Mouse (Mus musculus) limb, embryonic 15.5 days (tissue): Measurements from ENCODE around the gene Spred1. TPM values are rescaled to one million over a fixed set of nuclear protein-coding genes. Genes with fewer than 3 reads are reported as not detected.
"Not testable (repeated sequence)": the region's sequence is repeated elsewhere in the genome, so short reads cannot be mapped to it uniquely, and the experiment has no call there.

Experiments used
- ATAC-seq: fragments of 200-750 bp; cut with Nextera tagmentation; 2 replicates; pipeline ENCODE4 v1.8.0; 2017; ENCODE audit warnings: low read depth, moderate TSS enrichment; ENCODE audit not compliant: insufficient number of reproducible peaks, low FRiP score, low TSS enrichment
- H3K27ac ChIP-seq: fragments of 300-500 bp; sonication (generic); 2 replicates; pipeline ENCODE4 v1.5.1; 2015; ENCODE audit warnings: moderate library complexity, mild to moderate bottlenecking, inconsistent platforms
- H3K27me3 ChIP-seq: fragments of 300-500 bp; sonication (generic); 2 replicates; pipeline ENCODE4 v1.6.1; 2015; ENCODE audit warnings: inconsistent platforms
- H3K36me3 ChIP-seq: fragments of 300-500 bp; sonication (generic); 2 replicates; pipeline ENCODE4 v1.6.1; 2015; ENCODE audit warnings: inconsistent platforms
- H3K4me1 ChIP-seq: fragments of 300-500 bp; sonication (generic); 2 replicates; pipeline ENCODE4 v1.6.1; 2015; ENCODE audit warnings: inconsistent platforms
- H3K4me2 ChIP-seq: fragments of 300-500 bp; sonication (generic); 2 replicates; pipeline ENCODE4 v1.6.1; 2015; ENCODE audit warnings: mild to moderate bottlenecking, inconsistent platforms
- H3K4me3 ChIP-seq: fragments of 300-500 bp; sonication (generic); 2 replicates; pipeline ENCODE4 v1.5.1; 2015; ENCODE audit warnings: mild to moderate bottlenecking, inconsistent platforms
- H3K9ac ChIP-seq: fragments of 300-500 bp; sonication (generic); 2 replicates; pipeline ENCODE4 v1.6.1; 2015; ENCODE audit warnings: inconsistent platforms
- H3K9me3 ChIP-seq: fragments of 300-500 bp; sonication (generic); 2 replicates; pipeline ENCODE4 v1.6.1; 2016; ENCODE audit warnings: inconsistent platforms
- WGBS: fragments of 180-500 bp; shearing (Covaris S2); methylation state at CpG from one replicate; pipeline ENCODE4 v1.1.7; 2015; 5-methylcytosine and 5-hydroxymethylcytosine counted together
- polyA plus RNA-seq: library from polyadenylated mRNA; unstranded; fragments of >200 nt; fragmentation: Nextera tagmentation; extraction: Ambion mirVana; gene quantifications from 2 replicates; pipeline ENCODE4 v1.2.1, GENCODE M21; 2015

Spred1 gene
- polyA plus RNA-seq, 1 experiment from 2014 or later = 16.5 TPM

DNA sequence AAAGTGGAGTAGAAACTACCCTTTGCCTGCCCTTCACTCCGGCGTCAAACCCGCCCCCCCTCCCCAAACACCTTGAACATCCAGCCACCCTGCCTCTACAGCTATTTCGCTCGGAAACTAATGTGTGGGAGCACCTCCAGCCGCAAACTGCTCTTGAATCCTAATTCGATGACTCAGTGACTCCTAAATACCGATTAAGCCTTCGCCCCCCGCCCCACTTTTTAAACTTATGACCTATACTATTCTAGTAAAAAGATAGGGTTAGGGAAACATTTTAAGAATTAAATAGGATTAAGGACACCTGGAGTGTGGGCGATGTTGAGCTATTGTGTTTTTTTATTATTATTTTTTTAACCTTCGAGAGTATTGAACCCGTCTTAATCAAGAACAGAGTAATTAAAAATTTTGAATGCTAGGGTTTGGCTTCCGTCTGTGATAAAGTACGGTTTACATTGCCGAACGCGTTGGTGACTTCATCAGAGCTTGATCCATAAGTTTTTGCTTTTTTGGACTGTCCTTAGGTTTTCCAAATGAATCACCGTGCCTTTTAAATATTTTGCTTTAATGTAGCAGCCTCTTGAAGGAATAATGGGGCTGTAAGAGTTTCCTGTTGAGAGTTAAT is 921 bp downstream of the Spred1 start:
- H3K9me3 ChIP-seq = no peaks in the 10 kb centered on the region
- H3K27ac ChIP-seq = peak overlapping the region; percentile 100
- no peak for ATAC-seq
- H3K4me2 ChIP-seq = peak overlapping the region; percentile 67
- under 1% methylated on average over 19 of the region's 19 CpGs for WGBS
- H3K9ac ChIP-seq = peak overlapping the region; percentile 99
- H3K36me3 ChIP-seq = no peaks in the 10 kb centered on the region
- H3K4me1 ChIP-seq = peaks cover 17% of the 10 kb centered on the region
- peak overlapping the region; percentile 98 for H3K4me3 ChIP-seq
- H3K27me3 ChIP-seq = no peaks in the 10 kb centered on the region

GRCm38 (mm10) chr2:117122701-117123337 is 1.6 kb downstream of the Spred1 start:
- 1% methylated on average over 17 of the region's 17 CpGs for WGBS
- Histone ChIP-seq H3K9me3 (no peaks in the 10 kb centered on the region), H3K4me2 (peak overlapping the region; percentile 67), H3K9ac (peak overlapping the region; percentile 42), H3K4me3 (peak overlapping the region; percentile 98), H3K4me1 (peaks cover 17% of the 10 kb centered on the region), H3K36me3 (no peaks in the 10 kb centered on the region), H3K27ac (peak overlapping the region; percentile 100), H3K27me3 (no peaks in the 10 kb centered on the region)
- no peak for ATAC-seq

DNA sequence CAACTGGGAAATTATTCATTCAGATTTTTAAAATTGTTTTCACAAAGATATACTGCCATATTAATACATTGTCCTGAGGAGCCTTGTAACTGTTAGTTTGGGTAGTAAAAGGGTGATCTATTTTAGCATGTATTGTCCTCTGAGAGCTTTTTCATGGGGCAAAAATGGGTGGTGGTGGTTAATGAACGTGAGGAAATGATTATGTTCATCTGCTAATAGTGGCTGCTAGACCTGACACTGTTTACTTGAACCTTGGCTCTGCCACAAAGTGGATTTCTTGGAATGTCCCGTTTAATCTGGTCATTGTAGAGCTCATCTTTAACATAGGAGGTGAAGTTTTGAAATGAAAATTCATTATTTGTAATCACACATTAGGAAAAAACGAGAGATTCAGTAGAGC is 2.5 kb downstream of the Spred1 start:
- Histone ChIP-seq H3K27me3 (no peaks in the 10 kb centered on the region), H3K36me3 (no peaks in the 10 kb centered on the region), H3K4me2 (peak overlapping the region; percentile 30), H3K9me3 (no peaks in the 10 kb centered on the region), H3K9ac (no peak overlapping the region), H3K4me1 (peaks cover 19% of the 10 kb centered on the region), H3K27ac (no peak overlapping the region), H3K4me3 (peak overlapping the region; percentile 20)
- WGBS = 28% methylated on average over 3 of the region's 3 CpGs
- no peak for ATAC-seq

DNA sequence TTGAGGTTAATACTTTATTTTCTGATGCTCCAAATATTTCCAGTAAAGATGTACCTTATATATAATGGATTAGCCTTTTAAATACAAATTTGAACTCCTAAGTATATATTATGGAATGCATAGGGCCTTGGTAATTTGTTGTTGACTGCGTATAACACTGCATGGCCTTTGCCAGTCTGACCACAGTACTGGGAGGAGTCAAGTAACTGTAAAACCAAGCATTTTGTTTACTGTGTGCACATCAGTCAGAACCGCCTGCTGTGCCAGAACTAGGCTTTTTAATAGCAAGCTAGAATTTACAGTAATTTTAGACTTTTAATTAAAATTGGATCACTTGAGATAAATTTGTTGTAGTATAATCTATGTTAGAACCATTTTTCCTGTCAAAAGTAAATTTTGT is 3.7 kb downstream of the Spred1 start:
- Histone ChIP-seq H3K9ac (no peak overlapping the region), H3K4me2 (no peak overlapping the region), H3K4me3 (no peak overlapping the region), H3K9me3 (no peaks in the 10 kb centered on the region), H3K27ac (no peak overlapping the region), H3K4me1 (peaks cover 10% of the 10 kb centered on the region; the same call in 1 of the 2 replicates), H3K27me3 (no peaks in the 10 kb centered on the region), H3K36me3 (no peaks in the 10 kb centered on the region)
- 58% methylated on average over 2 of the region's 2 CpGs for WGBS
- no peak for ATAC-seq

GRCm38 (mm10) chr2:117129156-117129555 is 8.0 kb downstream of the Spred1 start:
- no peak overlapping the region for H3K4me3 ChIP-seq
- H3K36me3 ChIP-seq = no peaks in the 10 kb centered on the region
- 94% methylated on average over 2 of the region's 2 CpGs for WGBS
- H3K27ac ChIP-seq = no peak overlapping the region
- no peaks in the 10 kb centered on the region for H3K27me3 ChIP-seq
- 0 out of 2 replicates have a peak, but pooled peaks cover 9% of the 10 kb centered on the region for H3K4me1 ChIP-seq
- no peaks in the 10 kb centered on the region for H3K9me3 ChIP-seq
- no peak overlapping the region for H3K4me2 ChIP-seq
- no peak overlapping the region for H3K9ac ChIP-seq
- no peak for ATAC-seq

DNA sequence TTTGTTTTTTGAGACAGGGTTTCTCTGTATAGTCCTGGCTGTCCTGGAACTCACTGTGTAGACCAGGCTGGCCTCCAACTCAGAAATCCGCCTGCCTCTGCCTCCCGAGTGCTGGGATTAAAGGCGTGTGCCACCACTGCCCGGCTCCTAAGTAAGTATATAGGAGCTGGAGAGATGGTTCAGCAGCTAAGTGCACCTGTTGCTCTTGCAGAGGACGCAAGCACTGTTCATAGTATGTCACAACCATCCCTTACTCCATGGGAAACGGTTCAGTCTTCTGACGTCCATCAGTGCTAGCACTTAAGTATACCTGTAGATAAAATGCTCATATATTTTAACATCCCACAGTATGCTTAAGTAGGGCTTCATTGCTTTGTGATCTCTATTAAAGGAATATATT is 9.9 kb downstream of the Spred1 start:
- 94% methylated on average over 7 of the region's 7 CpGs for WGBS
- H3K27me3 ChIP-seq, H3K4me2 ChIP-seq, H3K4me1 ChIP-seq, H3K9ac ChIP-seq, H3K4me3 ChIP-seq, H3K36me3 ChIP-seq, H3K27ac ChIP-seq, ATAC-seq, H3K9me3 ChIP-seq: not testable (repeated sequence)

DNA sequence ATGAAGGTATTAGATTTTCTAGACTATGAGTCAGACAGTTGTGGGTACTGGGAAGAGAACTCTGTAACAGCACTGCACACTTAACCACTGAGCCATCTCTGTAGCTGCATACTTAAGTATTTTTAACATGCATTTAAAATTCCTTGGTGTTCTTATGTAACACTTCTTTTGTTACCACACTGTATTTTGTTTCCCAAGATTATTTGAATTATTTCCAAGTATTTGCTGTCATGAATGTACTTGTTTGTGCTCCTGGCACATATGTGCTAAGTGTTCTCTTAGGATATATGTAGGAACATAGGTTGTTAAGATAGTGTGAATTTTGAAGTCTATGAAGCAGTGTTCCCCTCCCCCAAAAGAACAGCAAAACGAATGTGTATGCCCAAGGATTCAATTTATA is 10.7 kb downstream of the Spred1 start:
- Histone ChIP-seq H3K36me3 (no peaks in the 10 kb centered on the region), H3K27me3 (no peaks in the 10 kb centered on the region), H3K9ac (no peak overlapping the region), H3K9me3 (no peaks in the 10 kb centered on the region), H3K4me2 (no peak overlapping the region), H3K4me1 (0 out of 2 replicates have a peak, but pooled peaks cover 5% of the 10 kb centered on the region), H3K4me3 (no peak overlapping the region), H3K27ac (no peak overlapping the region)
- WGBS = 44% methylated on average over 1 of the region's 1 CpGs
- no peak for ATAC-seq

DNA sequence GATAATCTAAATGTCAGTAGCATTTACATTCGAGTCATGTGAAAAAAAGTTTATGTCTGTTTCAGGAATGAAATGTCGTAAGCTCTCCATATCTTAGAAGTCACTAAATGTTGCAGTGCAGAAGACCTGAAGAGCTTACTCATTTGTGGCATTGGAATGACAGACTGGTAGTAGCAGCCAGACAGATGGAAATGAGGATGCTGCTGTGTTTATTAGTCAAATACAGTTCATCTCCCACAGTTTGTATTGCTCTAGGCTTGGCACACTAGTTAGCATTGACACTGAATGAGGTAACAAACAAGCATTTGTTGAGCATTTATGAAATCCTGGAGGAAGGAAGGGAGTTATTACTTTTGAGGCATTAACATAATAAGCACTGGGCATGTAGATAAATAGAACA is 12.4 kb downstream of the Spred1 start:
- Histone ChIP-seq H3K36me3 (no peaks in the 10 kb centered on the region), H3K27me3 (no peaks in the 10 kb centered on the region), H3K27ac (no peak overlapping the region), H3K9ac (no peak overlapping the region), H3K4me2 (no peak overlapping the region), H3K9me3 (no peaks in the 10 kb centered on the region), H3K4me1 (0 out of 2 replicates have a peak, but pooled peaks cover 4% of the 10 kb centered on the region), H3K4me3 (no peak overlapping the region)
- 82% methylated on average over 2 of the region's 2 CpGs for WGBS
- no peak for ATAC-seq

DNA sequence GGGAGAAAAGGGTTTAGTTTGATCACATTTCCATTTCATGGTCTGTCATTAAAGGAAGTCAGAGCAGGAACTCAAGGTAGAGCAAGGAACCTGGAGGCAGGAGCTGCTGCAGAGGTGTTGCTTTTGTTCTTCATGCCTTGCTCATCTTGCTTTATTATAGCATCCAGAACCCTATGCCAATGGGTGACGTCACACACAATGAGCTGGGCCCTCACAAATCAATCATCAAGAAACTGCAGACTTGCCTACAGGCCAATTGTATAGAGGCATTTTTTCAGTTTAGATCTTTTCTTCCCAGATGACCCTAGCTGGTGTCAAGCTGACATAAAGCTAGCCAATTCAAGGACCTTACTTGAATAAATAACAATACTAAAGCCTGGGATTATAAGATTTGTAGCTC is 16.6 kb downstream of the Spred1 start:
- no peak for ATAC-seq
- H3K27me3 ChIP-seq = no peaks in the 10 kb centered on the region
- 49% methylated on average over 1 of the region's 1 CpGs for WGBS
- no peaks in the 10 kb centered on the region for H3K36me3 ChIP-seq
- H3K9me3 ChIP-seq = no peaks in the 10 kb centered on the region
- no peak overlapping the region for H3K27ac ChIP-seq
- no peak overlapping the region for H3K9ac ChIP-seq
- H3K4me3 ChIP-seq = no peak overlapping the region
- H3K4me1 ChIP-seq = 0 out of 2 replicates have a peak, but pooled peaks cover 4% of the 10 kb centered on the region
- H3K4me2 ChIP-seq = no peak overlapping the region

DNA sequence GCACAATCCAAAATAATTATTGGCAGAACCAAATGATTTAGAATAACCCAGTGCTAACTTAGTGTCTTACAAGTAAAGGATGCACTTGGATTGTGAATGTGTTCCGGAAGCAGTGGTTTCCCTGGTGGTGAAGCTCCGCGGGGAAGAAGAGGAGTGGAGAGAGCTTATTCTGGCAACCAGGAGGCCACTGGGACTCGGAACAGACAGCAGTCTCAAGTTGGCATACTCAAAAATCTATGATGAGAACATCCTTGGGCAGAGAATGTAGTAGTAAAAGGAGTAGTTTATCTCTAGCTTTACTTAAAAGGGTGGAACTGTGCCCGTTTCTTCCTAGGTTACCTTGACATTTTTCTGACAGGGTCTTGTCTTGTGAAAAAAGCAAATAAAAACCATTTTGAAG is 17.8 kb downstream of the Spred1 start:
- ATAC-seq = no peak
- WGBS = 83% methylated on average over 5 of the region's 5 CpGs

DNA sequence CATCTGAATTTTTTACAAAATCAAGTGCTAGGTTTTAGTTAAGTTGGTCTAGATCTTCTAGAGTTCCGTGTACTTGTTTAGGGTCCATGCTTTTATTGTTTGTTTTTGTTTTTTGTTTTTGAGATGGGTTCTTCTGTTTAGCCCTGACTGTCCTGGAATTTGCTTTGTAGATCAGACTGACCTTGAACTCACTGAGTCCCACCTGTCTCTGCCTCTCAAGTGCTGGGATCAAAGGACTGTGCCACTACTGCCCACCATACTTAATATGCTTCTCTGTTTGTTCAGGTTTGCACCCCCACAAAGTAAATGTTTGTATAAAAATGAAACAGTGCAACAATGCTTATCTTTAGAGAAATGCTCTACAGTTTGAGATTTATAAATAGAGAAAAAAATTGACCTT is 18.8 kb downstream of the Spred1 start:
- 97% methylated on average over 1 of the region's 1 CpGs for WGBS

More for the DNA sequence above, 17.8 kb downstream of the Spred1 start:
- no peaks in the 10 kb centered on the region for H3K27me3 ChIP-seq
- no peaks in the 10 kb centered on the region for H3K4me1 ChIP-seq
- no peak overlapping the region for H3K4me2 ChIP-seq
- H3K9ac ChIP-seq = no peak overlapping the region
- no peak overlapping the region for H3K27ac ChIP-seq
- no peak overlapping the region for H3K4me3 ChIP-seq
- H3K9me3 ChIP-seq = no peaks in the 10 kb centered on the region
- H3K36me3 ChIP-seq = no peaks in the 10 kb centered on the region

DNA sequence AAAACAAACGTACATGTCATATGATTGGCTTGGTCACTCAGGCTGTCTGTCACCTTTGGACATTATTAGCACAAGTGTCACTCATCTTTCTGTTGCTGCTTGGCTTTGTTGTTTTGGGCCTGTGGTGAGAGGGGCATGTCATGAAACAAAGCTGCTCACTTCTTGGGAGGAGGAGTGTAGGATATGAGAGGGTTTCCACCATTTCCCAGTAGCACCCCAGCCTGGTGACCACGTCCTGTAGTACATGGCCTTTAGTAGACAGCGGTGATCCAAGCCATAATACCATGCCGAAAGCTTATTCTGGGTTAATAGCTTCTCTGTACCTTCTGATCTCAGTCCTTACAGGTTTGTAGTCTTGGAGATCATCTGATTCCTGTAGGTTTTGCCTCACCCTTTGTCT is 21.9 kb downstream of the Spred1 start:
- no peak overlapping the region for H3K4me2 ChIP-seq
- no peaks in the 10 kb centered on the region for H3K36me3 ChIP-seq
- H3K27me3 ChIP-seq = no peaks in the 10 kb centered on the region
- H3K4me3 ChIP-seq = no peak overlapping the region
- ATAC-seq = no peak
- no peak overlapping the region for H3K9ac ChIP-seq
- H3K9me3 ChIP-seq = no peaks in the 10 kb centered on the region
- H3K4me1 ChIP-seq = peaks cover 7% of the 10 kb centered on the region; the same call in 1 of the 2 replicates
- no peak overlapping the region for H3K27ac ChIP-seq
- WGBS = 90% methylated on average over 4 of the region's 4 CpGs

More for the DNA sequence above, 18.8 kb downstream of the Spred1 start:
- H3K36me3 ChIP-seq = no peaks in the 10 kb centered on the region
- H3K9me3 ChIP-seq = no peaks in the 10 kb centered on the region
- ATAC-seq = no peak
- no peak overlapping the region for H3K4me3 ChIP-seq
- no peak overlapping the region for H3K9ac ChIP-seq
- H3K4me1 ChIP-seq = no peaks in the 10 kb centered on the region
- H3K4me2 ChIP-seq = no peak overlapping the region
- no peak overlapping the region for H3K27ac ChIP-seq
- H3K27me3 ChIP-seq = no peaks in the 10 kb centered on the region
